Comparison of ENCODE assay signal across 8 mouse cellular contexts in genomic region chr10:26375351-26375751, GRCm38 (mm10). TPM values are rescaled to one million over a fixed set of nuclear protein-coding genes. Genes with fewer than 3 reads are reported as not detected.
DNase-seq lines count a peak whose midpoint lies in the region; ATAC-seq lines count a peak whose summit lies in the region.

No protein-coding gene starts in this region.

- peaks cover 11% of the 10 kb centered on the region for H3K4me1 ChIP-seq in erythroblast, embryonic 14.5 days (ENCODE audit: control insufficient read depth)
- peaks cover 29% of the 10 kb centered on the region for H3K4me1 ChIP-seq in hindbrain, embryonic 10.5 days (replicated peaks)

- peak; percentile 4 to 28 for DNase-seq in spleen, postnatal 10 days (ENCODE audit: low spot score in 2 of 2)
- DNase-seq in spleen, adult 12 weeks (ENCODE audit: low spot score) = no peak
- no peak for DNase-seq in hindbrain, embryonic 10.5 days (ENCODE audit: low spot score)
- DNase-seq in left cerebral cortex, postnatal 14 days (ENCODE audit: low spot score in 2 of 2) = no peak
- DNase-seq in cerebellum, postnatal 10 days = no peak

- peaks cover 50% of the 10 kb centered on the region for H3K27me3 ChIP-seq in erythroblast, embryonic 14.5 days (ENCODE audit: control insufficient read depth)
- H3K27me3 ChIP-seq in hindbrain, embryonic 10.5 days (ENCODE audit: insufficient read depth, poor library complexity, severe bottlenecking) = no peaks in the 10 kb centered on the region

- under 1% methylated on average over 24 of the region's 30 CpGs for WGBS in hindbrain, embryonic 10.5 days

- no peaks in the 10 kb centered on the region for H3K9me3 ChIP-seq in erythroblast, embryonic 14.5 days (ENCODE audit: control insufficient read depth, low read length)
- H3K9me3 ChIP-seq in hindbrain, embryonic 10.5 days = no peaks in the 10 kb centered on the region

- peak overlapping the region; percentile 65 for H3K4me3 ChIP-seq in erythroblast, embryonic 14.5 days (replicated peaks)
- H3K4me3 ChIP-seq in hindbrain, embryonic 10.5 days = peak overlapping the region; percentile 85

- peak overlapping the region; percentile 99 for H3K27ac ChIP-seq in hindbrain, embryonic 10.5 days

- ATAC-seq in erythroblast, adult 5-6 weeks (replicated peaks; ENCODE audit: low FRiP score, poor library complexity, severe bottlenecking) = no peak
- ATAC-seq in megakaryocyte progenitor cell, adult 5-6 weeks (replicated peaks; ENCODE audit: poor library complexity) = peak; percentile 32

- intact Hi-C loops in left cerebral cortex, postnatal 14 days (cut with DNase I) = loop anchor here (2.0 to 10.0 kb wide), 2 partner anchors 379 to 515 kb away; partner anchors contain the start of gene Arhgap18

- no peaks in the 10 kb centered on the region for H3K36me3 ChIP-seq in erythroblast, embryonic 14.5 days (ENCODE audit: control insufficient read depth)
- no peaks in the 10 kb centered on the region for H3K36me3 ChIP-seq in hindbrain, embryonic 10.5 days

RNA-seq across cellular contexts. Expression of gene L3mbtl3, which starts 0.4 kb away (rescaled TPM):
- polyA plus RNA-seq in erythroblast, embryonic 14.5 days (2012) = 0.01 and 0.02 TPM in 2 replicates
- total RNA-seq in erythroblast, adult 5-6 weeks (2015; ENCODE audit: low replicate concordance) = 3.6 and 5.0 TPM in 2 replicates
- total RNA-seq in erythroblast, adult 5-6 weeks (2017; ENCODE audit: low replicate concordance) = 3.2 and 3.7 TPM in 2 replicates
- polyA plus RNA-seq in hindbrain, embryonic 10.5 days (2016; fragmentation: Nextera tagmentation; extraction: Ambion mirVana) = 16.8 and 17.1 TPM in 2 replicates
- total RNA-seq in megakaryocyte progenitor cell, adult 5-6 weeks (2015) = 27.5 and 29.0 TPM in 2 replicates
- total RNA-seq in megakaryocyte progenitor cell, adult 5-6 weeks (2017) = 24.3 and 26.8 TPM in 2 replicates
- total RNA-seq in left cerebral cortex, postnatal 14 days (2021) = 10 to 100 TPM; 29.0 to 31.9 TPM

Comparison
In these comparisons a context has a peak if more than half of its experiments do, and no peak if none do; other contexts are left out.
1. DNase-seq: peak in spleen, postnatal 10 days (2 of 2); none in spleen, adult 12 weeks (single experiment), hindbrain, embryonic 10.5 days (single experiment), left cerebral cortex, postnatal 14 days (0 of 2) and cerebellum, postnatal 10 days (0 of 2).
2. RNA of gene L3mbtl3, which starts 0.4 kb away (total RNA-seq): 29.0 to 31.9 TPM in left cerebral cortex, postnatal 14 days and 24.3 to 29.0 TPM in megakaryocyte progenitor cell, adult 5-6 weeks; 3.2 to 5.0 TPM in erythroblast, adult 5-6 weeks; every median in the first group is over 4 times any median in the second.